Mouse (Mus musculus): ENCODE measurements at regions not wholly inside any gene's neighbourhood (a gene's known extent, or its start where the extent isn't known, plus 50 kb on each side); places are given as distances from the start of the nearest gene placed in this dataset.
A peak's percentile ranks its signal among the peaks of the same experiment; 100 is the strongest.

- Histone ChIP-seq H3K27me3 (replicated peaks; ENCODE audit: control insufficient read depth, insufficient read depth, low read length) (no peaks in the 10 kb centered on the region), H3K4me3 (ENCODE audit: insufficient read depth, low read depth, low read length) (no peak overlapping the region), H3K4me1 (ENCODE audit: control insufficient read depth, insufficient read depth, low read length) (no peaks in the 10 kb centered on the region), H3K36me3 (ENCODE audit: control insufficient read depth, insufficient read depth, low read length) (no peaks in the 10 kb centered on the region), H3K27ac (ENCODE audit: insufficient read depth, low read depth, low read length) (no peak overlapping the region)
- no peak for DNase-seq
- WGBS = 39% methylated on average over 4 of the region's 4 CpGs
- no peak for TF ChIP-seq CTCF (conservative IDR thresholded peaks at IDR 0.05; ENCODE audit: insufficient read depth, insufficient read length, low read depth, low read length)
- TF ChIP-seq POLR2A (IDR thresholded peaks at IDR 0.05; ENCODE audit: low read depth, low read length) = no peak
Measured at GRCm38 (mm10) chr12:77912863-77913554, 281.0 kb upstream of the Gm6657 start.

GRCm38 (mm10) chr12:77928729-77929128, 265.3 kb upstream of the Gm6657 start:
- Histone ChIP-seq H3K36me3 (ENCODE audit: control insufficient read depth, insufficient read depth, low read length) (no peaks in the 10 kb centered on the region), H3K4me3 (ENCODE audit: insufficient read depth, low read depth, low read length) (no peak overlapping the region), H3K4me1 (ENCODE audit: control insufficient read depth, insufficient read depth, low read length) (no peaks in the 10 kb centered on the region), H3K27me3 (replicated peaks; ENCODE audit: control insufficient read depth, insufficient read depth, low read length) (no peaks in the 10 kb centered on the region), H3K27ac (ENCODE audit: insufficient read depth, low read depth, low read length) (no peak overlapping the region)
- WGBS = 59% methylated on average over 4 of the region's 4 CpGs
- no peak for DNase-seq
- TF ChIP-seq CTCF (conservative IDR thresholded peaks at IDR 0.05; ENCODE audit: insufficient read depth, insufficient read length, low read depth, low read length) (no peak), POLR2A (IDR thresholded peaks at IDR 0.05; ENCODE audit: low read depth, low read length) (no peak)

- no peak for DNase-seq
- Histone ChIP-seq H3K4me1 (ENCODE audit: control insufficient read depth, insufficient read depth, low read length) (no peaks in the 10 kb centered on the region), H3K27ac (ENCODE audit: insufficient read depth, low read depth, low read length) (no peak overlapping the region), H3K4me3 (ENCODE audit: insufficient read depth, low read depth, low read length) (no peak overlapping the region), H3K27me3 (replicated peaks; ENCODE audit: control insufficient read depth, insufficient read depth, low read length) (no peaks in the 10 kb centered on the region), H3K36me3 (ENCODE audit: control insufficient read depth, insufficient read depth, low read length) (no peaks in the 10 kb centered on the region)
- 53% methylated on average over 1 of the region's 1 CpGs for WGBS
- no peak for TF ChIP-seq POLR2A (IDR thresholded peaks at IDR 0.05; ENCODE audit: low read depth, low read length)
- no peak for TF ChIP-seq CTCF (conservative IDR thresholded peaks at IDR 0.05; ENCODE audit: insufficient read depth, insufficient read length, low read depth, low read length)
Measured at GRCm38 (mm10) chr12:77929571-77929970, 264.5 kb upstream of the Gm6657 start.

- Histone ChIP-seq H3K27me3 (replicated peaks; ENCODE audit: control insufficient read depth, insufficient read depth, low read length) (no peaks in the 10 kb centered on the region; the same call in 1 of the 2 replicates), H3K4me3 (ENCODE audit: insufficient read depth, low read depth, low read length) (no peak overlapping the region), H3K36me3 (ENCODE audit: control insufficient read depth, insufficient read depth, low read length) (no peaks in the 10 kb centered on the region), H3K27ac (ENCODE audit: insufficient read depth, low read depth, low read length) (no peak overlapping the region), H3K4me1 (ENCODE audit: control insufficient read depth, insufficient read depth, low read length) (no peaks in the 10 kb centered on the region)
- TF ChIP-seq CTCF (conservative IDR thresholded peaks at IDR 0.05; ENCODE audit: insufficient read depth, insufficient read length, low read depth, low read length) (no peak), POLR2A (IDR thresholded peaks at IDR 0.05; ENCODE audit: low read depth, low read length) (no peak)
- DNase-seq = no peak
- 55% methylated on average over 8 of the region's 8 CpGs for WGBS
Measured at GRCm38 (mm10) chr12:77943960-77944359, 250.1 kb upstream of the Gm6657 start.

GRCm38 (mm10) chr12:77949474-77950017, 244.5 kb upstream of the Gm6657 start:
- no peak overlapping the region for H3K27ac ChIP-seq (ENCODE audit: insufficient read depth, low read depth, low read length)
- 17% methylated on average over 16 of the region's 16 CpGs for WGBS
- H3K4me1 ChIP-seq (ENCODE audit: control insufficient read depth, insufficient read depth, low read length) = no peaks in the 10 kb centered on the region
- DNase-seq = peak; percentile 32
- peak overlapping the region; percentile 0; the same call in 1 of the 2 replicates for H3K4me3 ChIP-seq (ENCODE audit: insufficient read depth, low read depth, low read length)
- TF ChIP-seq CTCF (conservative IDR thresholded peaks at IDR 0.05; ENCODE audit: insufficient read depth, insufficient read length, low read depth, low read length) = no peak
- TF ChIP-seq POLR2A (IDR thresholded peaks at IDR 0.05; ENCODE audit: low read depth, low read length) = no peak
- H3K36me3 ChIP-seq (ENCODE audit: control insufficient read depth, insufficient read depth, low read length) = no peaks in the 10 kb centered on the region
- H3K27me3 ChIP-seq (replicated peaks; ENCODE audit: control insufficient read depth, insufficient read depth, low read length) = no peaks in the 10 kb centered on the region

- TF ChIP-seq CTCF (conservative IDR thresholded peaks at IDR 0.05; ENCODE audit: insufficient read depth, insufficient read length, low read depth, low read length) (no peak), POLR2A (IDR thresholded peaks at IDR 0.05; ENCODE audit: low read depth, low read length) (no peak)
- H3K27me3 ChIP-seq (replicated peaks; ENCODE audit: control insufficient read depth, insufficient read depth, low read length) = no peaks in the 10 kb centered on the region
- H3K27ac ChIP-seq (ENCODE audit: insufficient read depth, low read depth, low read length) = no peak overlapping the region
- H3K4me1 ChIP-seq (ENCODE audit: control insufficient read depth, insufficient read depth, low read length) = no peaks in the 10 kb centered on the region
- H3K36me3 ChIP-seq (ENCODE audit: control insufficient read depth, insufficient read depth, low read length) = no peaks in the 10 kb centered on the region
- H3K4me3 ChIP-seq (ENCODE audit: insufficient read depth, low read depth, low read length) = no peak overlapping the region
- no peak for DNase-seq
- WGBS = 56% methylated on average over 2 of the region's 2 CpGs
Measured at GRCm38 (mm10) chr12:77952492-77952891, 241.6 kb upstream of the Gm6657 start.

GRCm38 (mm10) chr12:77962631-77963030, 231.4 kb upstream of the Gm6657 start:
- Histone ChIP-seq H3K4me3 (ENCODE audit: insufficient read depth, low read depth, low read length) (no peak overlapping the region), H3K36me3 (ENCODE audit: control insufficient read depth, insufficient read depth, low read length) (no peaks in the 10 kb centered on the region), H3K27me3 (replicated peaks; ENCODE audit: control insufficient read depth, insufficient read depth, low read length) (no peaks in the 10 kb centered on the region), H3K27ac (ENCODE audit: insufficient read depth, low read depth, low read length) (no peak overlapping the region), H3K4me1 (ENCODE audit: control insufficient read depth, insufficient read depth, low read length) (no peaks in the 10 kb centered on the region)
- 78% methylated on average over 6 of the region's 6 CpGs for WGBS
- DNase-seq = no peak
- TF ChIP-seq CTCF (conservative IDR thresholded peaks at IDR 0.05; ENCODE audit: insufficient read depth, insufficient read length, low read depth, low read length) (no peak), POLR2A (IDR thresholded peaks at IDR 0.05; ENCODE audit: low read depth, low read length) (no peak)
